Mouse (Mus musculus) embryonic fibroblast, embryonic 13.5 days (primary cell): ENCODE data around the gene Rab42.

ENCODE experiments used
- CTCF ChIP-seq: IDR thresholded peaks from 2 replicates; pipeline ENCODE4 v1.5.1; 2011; ENCODE audit warnings: mild to moderate bottlenecking, control low read depth, low read length, moderate library complexity, borderline replicate concordance; ENCODE audit not compliant: insufficient read depth
- POLR2A ChIP-seq: IDR thresholded peaks from 2 replicates; pipeline ENCODE4 v1.6.1; 2011; ENCODE audit warnings: low read depth, mild to moderate bottlenecking, control low read depth, low read length, moderate library complexity

- TF ChIP-seq POLR2A, result peak; percentile 82
- TF ChIP-seq CTCF, result no peak
Measured at GRCm38 (mm10) chr4:132329115-132329834, 26.1 kb upstream of the Rab42 start, which contains the start of gene Trnau1ap.
